Mouse (Mus musculus): ENCODE results near the gene Tfeb.

Tfeb gene

GRCm38 (mm10) chr17:47712889-47713571 lies 23.8 kb upstream of the Tfeb start:
- no peak for DNase-seq (ENCODE audit: inconsistent ontology term)

- no peak for DNase-seq (ENCODE audit: inconsistent ontology term)
Observed at GRCm38 (mm10) chr17:47715037-47715436, 21.8 kb upstream of the Tfeb start.

- DNase-seq (ENCODE audit: inconsistent ontology term) = no peak
Observed at GRCm38 (mm10) chr17:47721183-47721582, 15.6 kb upstream of the Tfeb start.

- DNase-seq (ENCODE audit: inconsistent ontology term) = no peak
Observed at GRCm38 (mm10) chr17:47726566-47726965, 10.3 kb upstream of the Tfeb start, which contains the start of gene Pgc. TSS of gene Pgc (plus strand) at chr17:47726842.

GRCm38 (mm10) chr17:47730633-47731575 lies 5.9 kb upstream of the Tfeb start:
- DNase-seq (ENCODE audit: inconsistent ontology term) = no peak

GRCm38 (mm10) chr17:47735553-47736100 lies 1.2 kb upstream of the Tfeb start:
- DNase-seq (ENCODE audit: inconsistent ontology term) = no peak

- peak; percentile 96 for DNase-seq (ENCODE audit: inconsistent ontology term)
Observed at GRCm38 (mm10) chr17:47737271-47738065, 638 bp downstream of the Tfeb start.

- peak; percentile 88 for DNase-seq (ENCODE audit: inconsistent ontology term)
Observed at GRCm38 (mm10) chr17:47738066-47738878, 1.4 kb downstream of the Tfeb start.

GRCm38 (mm10) chr17:47738879-47739798 lies 2.3 kb downstream of the Tfeb start:
- DNase-seq (ENCODE audit: inconsistent ontology term) = peak; percentile 80

GRCm38 (mm10) chr17:47740186-47740585 lies 3.4 kb downstream of the Tfeb start:
- no peak for DNase-seq (ENCODE audit: inconsistent ontology term)

GRCm38 (mm10) chr17:47742991-47743734 lies 6.3 kb downstream of the Tfeb start:
- no peak for DNase-seq (ENCODE audit: inconsistent ontology term)

GRCm38 (mm10) chr17:47744086-47744485 lies 7.3 kb downstream of the Tfeb start:
- DNase-seq (ENCODE audit: inconsistent ontology term) = no peak

- no peak for DNase-seq (ENCODE audit: inconsistent ontology term)
Observed at GRCm38 (mm10) chr17:47744746-47745368, 8.0 kb downstream of the Tfeb start.

GRCm38 (mm10) chr17:47748791-47749553 lies 12.1 kb downstream of the Tfeb start:
- DNase-seq (ENCODE audit: inconsistent ontology term) = no peak

- no peak for DNase-seq (ENCODE audit: inconsistent ontology term)
Observed at GRCm38 (mm10) chr17:47749626-47750025, 12.8 kb downstream of the Tfeb start.

- no peak for DNase-seq (ENCODE audit: inconsistent ontology term)
Observed at GRCm38 (mm10) chr17:47750101-47750500, 13.3 kb downstream of the Tfeb start.

GRCm38 (mm10) chr17:47751811-47752210 lies 15.0 kb downstream of the Tfeb start:
- DNase-seq (ENCODE audit: inconsistent ontology term) = no peak
